Mouse (Mus musculus) left cerebral cortex, adult 2 months (tissue): ENCODE measurements at regions not wholly inside any gene's neighbourhood (a gene's known extent, or its start where the extent isn't known, plus 50 kb on each side); places are given as distances from the start of the nearest gene placed in this dataset.
"Not testable (repeated sequence)": the region's sequence is repeated elsewhere in the genome, so short reads cannot be mapped to it uniquely, and the experiment has no call there.

Experiments
- DNase-seq, 2 experiments: peaks; one replicate each; pipeline ENCODE4 v3.0.0; 2021 to 2022; ENCODE audit warnings: low spot score in 2 of 2, mixed read lengths in 1 of 2; ENCODE audit errors: extremely low spot score in 1 of 2
- H3K27ac ChIP-seq: fragments of 200-600 bp; 2 replicates; pipeline ENCODE4 v1.8.1; 2022
- H3K4me3 ChIP-seq: fragments of 200-600 bp; 2 replicates; pipeline ENCODE4 v1.8.1; 2022
- CTCF ChIP-seq: fragments of 200-600 bp; IDR thresholded peaks from 2 replicates; pipeline ENCODE4 v1.8.1; 2022; ENCODE audit warnings: antibody characterized with exemption, mild to moderate bottlenecking, moderate library complexity
- intact Hi-C: fragments of 180-260 bp; cut with DNase I; formaldehyde crosslinking; loops from one replicate; pipeline ENCODE4 v1.15.1; 2025

- Histone ChIP-seq H3K4me3 (no peak overlapping the region), H3K27ac (no peak overlapping the region)
- no peak for TF ChIP-seq CTCF
- DNase-seq, result no peak
- intact Hi-C loops, result no loop called here
Measured at GRCm38 (mm10) chr8:5378001-5378400, 272.9 kb upstream of the Slc10a2 start.

- intact Hi-C loops, result no loop called here
- no peak for DNase-seq
- H3K4me3 ChIP-seq, result no peak overlapping the region
- no peak for TF ChIP-seq CTCF
- H3K27ac ChIP-seq, result no peak overlapping the region
Measured at GRCm38 (mm10) chr8:5339953-5340352, 234.8 kb upstream of the Slc10a2 start.

GRCm38 (mm10) chr8:5314594-5314993 is 209.4 kb upstream of the Slc10a2 start:
- H3K4me3 ChIP-seq, result no peak overlapping the region
- intact Hi-C loops, result no loop called here
- TF ChIP-seq CTCF, result no peak

GRCm38 (mm10) chr8:5299982-5300381 is 194.8 kb upstream of the Slc10a2 start:
- H3K4me3 ChIP-seq, result no peak overlapping the region
- no peak for TF ChIP-seq CTCF
- no peak for DNase-seq
- H3K27ac ChIP-seq, result no peak overlapping the region
- intact Hi-C loops, result loop anchor here (10.0 kb wide), 1 partner anchor 695 kb away; no protein-coding TSS in a partner anchor

More at GRCm38 (mm10) chr8:5314594-5314993, 209.4 kb upstream of the Slc10a2 start:
- H3K27ac ChIP-seq, result no peak overlapping the region
- no peak for DNase-seq

GRCm38 (mm10) chr8:5297190-5297589 is 192.0 kb upstream of the Slc10a2 start:
- TF ChIP-seq CTCF, result peak; percentile 61
- DNase-seq, result no peak
- intact Hi-C loops, result loop anchor here (10.0 kb wide), 1 partner anchor 698 kb away; no protein-coding TSS in a partner anchor
- Histone ChIP-seq H3K4me3 (no peak overlapping the region), H3K27ac (no peak overlapping the region)

GRCm38 (mm10) chr8:5285708-5286161 is 180.6 kb upstream of the Slc10a2 start:
- intact Hi-C loops, result loop anchor here (10.0 kb wide), 1 partner anchor 421 kb away; no protein-coding TSS in a partner anchor
- DNase-seq, result no peak
- TF ChIP-seq CTCF, result no peak
- Histone ChIP-seq H3K4me3 (no peak overlapping the region), H3K27ac (no peak overlapping the region)

GRCm38 (mm10) chr8:5283799-5284198 is 178.6 kb upstream of the Slc10a2 start:
- no peak for TF ChIP-seq CTCF
- no peak for DNase-seq
- Histone ChIP-seq H3K4me3 (no peak overlapping the region), H3K27ac (no peak overlapping the region)
- intact Hi-C loops, result loop anchor here (10.0 kb wide), 1 partner anchor 419 kb away; no protein-coding TSS in a partner anchor

GRCm38 (mm10) chr8:5262316-5262715 is 157.2 kb upstream of the Slc10a2 start:
- TF ChIP-seq CTCF, result no peak
- Histone ChIP-seq H3K27ac (no peak overlapping the region), H3K4me3 (no peak overlapping the region)
- DNase-seq, result no peak
- intact Hi-C loops, result no loop called here

- peak; percentile 28 to 32 for DNase-seq
- H3K4me3 ChIP-seq, intact Hi-C loops: not testable (repeated sequence)
Measured at GRCm38 (mm10) chr8:5241871-5242270, 136.7 kb upstream of the Slc10a2 start.

More at GRCm38 (mm10) chr8:5241871-5242270, 136.7 kb upstream of the Slc10a2 start:
- H3K27ac ChIP-seq, result not testable (repeated sequence)
